Mouse (Mus musculus): ENCODE data around the gene Wdr61.
"Not testable (repeated sequence)": the region's sequence is repeated elsewhere in the genome, so short reads cannot be mapped to it uniquely, and the experiment has no call there.

Wdr61 gene

DNA sequence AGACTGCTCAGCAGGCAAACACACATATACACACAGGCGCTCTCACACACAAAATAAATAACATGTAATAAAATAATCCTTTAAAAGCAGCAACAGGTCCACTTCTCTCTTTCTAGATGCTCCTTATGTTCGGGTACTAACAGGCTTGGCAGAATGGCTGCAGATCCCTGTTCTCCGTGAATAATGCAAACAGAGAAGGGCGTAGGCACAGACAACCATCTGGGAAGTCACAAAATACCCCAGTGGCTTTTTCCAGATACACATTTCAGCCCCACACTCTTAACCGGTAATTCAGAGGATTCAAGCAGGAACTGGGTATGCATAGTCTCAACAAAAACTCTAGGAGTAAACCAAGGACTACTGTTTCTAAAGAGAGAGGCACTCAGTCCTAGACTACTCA is 8.0 kb downstream of the Wdr61 start:
- no peak for DNase-seq (ENCODE audit: low spot score in 2 of 2)

DNA sequence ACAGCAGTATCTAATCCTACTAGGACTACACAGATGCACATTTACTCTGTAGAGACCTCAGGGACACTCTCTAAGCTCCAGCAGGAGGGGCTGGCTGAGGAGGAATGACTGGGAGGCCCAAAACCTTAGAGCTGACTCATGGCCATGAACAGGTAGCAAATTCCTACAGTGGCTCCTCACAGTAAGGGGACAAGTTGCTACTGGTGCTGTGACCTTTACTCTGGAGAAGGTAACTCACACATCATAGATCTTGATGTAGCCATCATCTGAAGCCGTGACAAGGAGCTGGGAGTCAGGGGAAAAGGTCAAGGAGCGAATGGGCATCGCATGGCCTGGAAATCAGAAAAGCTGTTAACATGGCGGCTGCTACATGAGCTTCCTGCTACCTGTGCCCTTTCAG is 11.7 kb downstream of the Wdr61 start:
- DNase-seq (ENCODE audit: low spot score in 2 of 2) = no peak

GRCm38 (mm10) chr9:54722156-54722555 is 12.2 kb downstream of the Wdr61 start:
- DNase-seq (ENCODE audit: low spot score in 2 of 2) = no peak

- no peak for DNase-seq (ENCODE audit: low spot score in 2 of 2)
Measured at GRCm38 (mm10) chr9:54717527-54717926, 16.8 kb downstream of the Wdr61 start.

DNA sequence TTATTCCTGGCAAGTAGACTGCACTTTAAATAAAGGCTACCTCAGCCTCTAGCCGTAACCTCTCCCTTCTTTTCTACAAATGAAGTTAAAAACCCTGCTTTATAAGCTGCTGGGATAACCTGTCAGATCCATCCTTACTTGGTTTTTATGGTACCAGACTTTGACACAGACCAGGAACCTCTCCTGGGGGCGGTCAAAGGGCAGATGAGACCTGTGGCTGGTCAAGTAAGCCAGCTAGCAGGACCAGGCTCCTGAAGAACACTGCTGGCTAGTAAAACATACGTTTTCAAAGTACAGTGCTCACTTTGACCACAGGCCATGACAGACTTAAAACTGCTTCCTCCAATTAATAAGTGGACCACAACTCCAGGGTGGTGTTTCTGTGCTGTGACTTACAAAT is 18.5 kb downstream of the Wdr61 start:
- no peak for DNase-seq (ENCODE audit: low spot score in 2 of 2)

DNA sequence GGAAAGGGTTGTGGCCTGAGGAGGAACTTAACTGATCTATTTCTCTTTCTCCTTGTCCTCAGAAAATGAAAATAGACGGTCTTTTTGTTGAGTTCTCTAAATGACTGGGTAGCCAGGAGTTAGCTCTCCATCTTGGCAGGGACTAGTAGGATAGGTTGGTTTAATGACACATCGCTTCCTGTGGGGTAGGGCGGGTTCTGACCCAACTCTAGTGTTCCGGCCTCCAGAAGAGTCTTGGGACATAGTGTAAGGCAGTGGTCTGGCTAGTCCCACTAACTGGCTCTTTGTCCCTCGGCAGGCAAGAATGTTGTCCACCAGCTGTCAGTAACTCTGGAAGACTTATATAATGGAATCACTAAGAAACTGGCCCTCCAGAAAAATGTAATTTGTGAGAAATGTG is 26.2 kb downstream of the Wdr61 start:
- no peak for DNase-seq (ENCODE audit: low spot score in 2 of 2)

DNA sequence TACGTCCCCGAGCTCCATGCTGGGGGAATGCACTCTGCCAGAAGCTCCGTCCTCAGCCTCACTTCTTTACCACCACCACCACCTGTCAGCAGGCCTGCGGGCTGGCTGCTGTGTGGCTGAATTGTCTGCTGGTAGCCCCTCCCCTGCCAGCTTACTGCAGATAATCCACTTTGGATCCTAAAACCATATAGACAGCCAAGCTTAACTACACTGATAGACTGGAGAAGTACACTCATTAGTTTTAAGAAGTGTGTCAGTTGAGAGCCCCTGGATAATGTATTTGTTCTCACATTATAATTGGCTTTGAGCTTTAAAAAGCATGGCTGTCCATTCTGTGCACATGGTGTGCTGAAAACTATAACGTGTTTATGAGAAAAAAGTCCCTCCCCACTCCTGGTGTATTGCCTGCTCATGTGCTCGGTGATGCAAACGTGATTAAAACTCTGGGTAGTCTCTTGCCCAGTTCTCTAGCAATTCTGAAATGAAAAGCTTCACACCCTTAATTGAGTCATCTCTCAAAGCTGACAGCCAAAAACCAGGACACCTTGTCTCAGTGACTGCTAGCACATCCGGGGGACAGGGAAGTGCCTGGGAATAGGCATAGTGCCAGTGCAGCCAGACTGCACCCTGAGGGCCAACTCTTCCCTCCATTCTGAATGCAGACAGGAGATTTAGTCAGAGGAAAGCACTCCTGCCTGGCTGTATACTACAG is 26.9 kb downstream of the Wdr61 start:
- no peak for DNase-seq (ENCODE audit: low spot score in 2 of 2)

- no peak for DNase-seq (ENCODE audit: low spot score in 2 of 2)
Measured at GRCm38 (mm10) chr9:54705561-54705960, 28.8 kb downstream of the Wdr61 start.

DNA sequence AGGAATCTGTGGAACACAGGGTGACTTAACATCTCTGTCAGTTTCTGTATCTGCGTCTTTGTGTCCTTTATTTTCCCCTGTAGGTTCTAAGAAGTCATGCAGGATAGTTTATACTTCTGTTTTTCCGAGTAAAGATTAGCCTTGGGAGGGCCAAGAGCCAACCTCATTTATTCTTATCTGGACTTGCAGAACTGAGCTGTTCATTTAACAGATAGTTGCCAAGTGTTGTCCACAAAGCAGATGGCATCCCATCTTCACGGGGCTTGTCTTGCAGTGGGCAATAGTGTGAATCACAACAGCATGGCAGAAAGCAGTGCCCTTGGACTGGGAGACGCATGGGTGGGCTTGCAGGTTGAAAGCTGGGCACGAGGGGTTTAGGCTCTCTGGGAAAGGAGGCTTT is 30.0 kb downstream of the Wdr61 start:
- no peak for DNase-seq (ENCODE audit: low spot score in 2 of 2)

DNA sequence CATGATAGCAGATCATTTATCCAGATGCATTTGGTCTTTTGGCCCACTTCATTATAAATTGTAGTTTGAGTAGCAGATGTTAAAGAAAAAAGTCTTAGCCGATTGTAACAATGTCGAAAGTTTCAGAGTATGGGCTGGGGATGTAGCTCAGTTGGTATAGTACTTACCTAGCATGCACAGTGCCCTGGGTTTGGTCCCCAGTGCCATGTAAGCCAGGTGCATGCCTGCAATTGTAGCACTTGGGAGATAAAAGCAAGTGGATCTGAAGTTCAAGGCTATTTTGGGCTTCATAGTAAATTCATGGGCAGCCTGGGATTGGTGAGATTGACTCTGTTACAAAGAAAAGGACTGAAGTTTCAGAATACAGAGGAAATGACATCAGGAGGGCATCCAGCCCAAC is 31.7 kb downstream of the Wdr61 start:
- DNase-seq (ENCODE audit: low spot score in 2 of 2) = no peak

- no peak for DNase-seq (ENCODE audit: low spot score in 2 of 2)
Measured at GRCm38 (mm10) chr9:54700746-54701145, 33.6 kb downstream of the Wdr61 start.

GRCm38 (mm10) chr9:54700174-54700475 is 34.2 kb downstream of the Wdr61 start:
- no peak for DNase-seq (ENCODE audit: low spot score in 2 of 2)

DNA sequence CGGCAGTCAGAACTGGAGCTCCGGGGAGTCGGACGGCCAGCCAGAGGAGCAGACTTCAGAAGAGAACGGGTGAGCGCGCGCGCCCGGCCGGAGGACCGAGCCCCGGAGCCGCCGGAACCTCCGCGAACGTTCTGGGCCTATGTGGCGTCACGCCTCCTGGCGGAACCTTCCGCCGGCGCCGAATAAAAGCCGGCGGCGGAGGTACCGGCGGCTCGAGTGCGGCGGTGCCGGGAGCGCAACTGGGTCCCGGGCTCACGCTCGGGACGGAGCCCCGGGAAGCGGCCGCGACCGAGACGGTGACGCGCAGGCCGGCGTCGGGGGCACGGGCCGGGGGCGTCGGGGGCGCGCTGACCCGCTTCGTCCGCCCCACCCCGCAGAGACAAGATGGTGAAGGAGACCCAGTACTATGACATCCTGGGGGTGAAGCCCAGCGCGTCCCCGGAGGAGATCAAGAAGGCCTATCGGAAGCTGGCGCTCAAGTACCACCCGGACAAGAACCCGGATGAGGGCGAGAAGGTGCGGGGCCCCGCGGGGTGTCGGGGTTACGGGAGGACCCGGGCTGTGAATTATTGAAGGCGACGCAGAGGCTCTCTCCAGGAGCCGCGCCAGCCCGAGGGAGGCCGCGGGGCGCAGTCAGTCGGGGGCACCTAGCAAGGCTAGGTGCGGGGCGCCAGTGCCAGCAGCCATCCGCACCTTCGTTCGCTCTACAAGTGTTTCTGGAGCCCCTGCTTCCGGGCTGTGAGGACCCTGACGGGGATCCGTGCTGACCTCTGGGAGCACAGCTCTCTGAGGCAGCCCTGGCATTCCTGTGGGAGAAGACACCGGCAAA is 34.8 kb downstream of the Wdr61 start:
- peak; percentile 17 to 37 for DNase-seq (ENCODE audit: low spot score in 2 of 2)

- DNase-seq (ENCODE audit: low spot score in 2 of 2) = no peak
Measured at GRCm38 (mm10) chr9:54699087-54699344, 35.3 kb downstream of the Wdr61 start.

DNA sequence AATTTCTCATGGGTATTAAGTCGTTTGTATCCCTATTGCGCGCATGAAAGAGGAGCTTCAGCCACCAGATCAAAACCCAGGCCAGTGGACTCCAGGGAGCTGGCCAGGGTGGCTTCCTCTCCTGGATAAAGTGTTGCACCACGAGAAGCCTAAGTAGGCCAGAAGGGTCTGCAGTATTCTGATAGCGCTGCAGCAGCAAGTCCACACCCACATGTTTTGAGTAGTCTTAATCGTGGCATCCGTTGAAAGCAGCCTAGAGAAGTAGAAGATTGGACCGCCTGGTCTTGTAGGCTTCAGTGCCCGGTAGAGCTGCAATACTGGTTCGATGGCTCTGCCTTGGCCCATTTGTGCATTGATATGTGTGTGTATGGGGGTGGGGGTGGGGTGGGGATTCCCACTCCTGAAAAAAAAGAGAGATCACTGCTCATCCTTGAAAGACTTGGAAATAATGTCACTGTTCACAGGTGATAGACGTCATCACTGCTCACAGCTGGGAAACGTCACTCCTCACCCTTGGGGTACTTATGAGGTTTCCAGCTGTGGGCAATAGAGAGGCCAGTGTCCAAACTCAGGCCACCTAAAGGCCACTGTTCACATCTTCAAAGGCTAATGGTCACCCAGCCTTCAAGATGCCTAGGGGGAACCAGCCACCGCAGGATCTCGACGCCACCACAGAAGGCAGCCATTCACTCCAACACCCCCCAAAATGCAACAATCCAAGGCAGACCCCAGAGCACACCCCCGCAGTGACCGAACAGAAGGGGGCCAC is 35.8 kb downstream of the Wdr61 start, which contains the start of gene Dnaja4:
Dnaja4 (plus strand) TSS at position 556 of the 769 bp plus-strand sequence.
- no peak for DNase-seq (ENCODE audit: low spot score in 2 of 2)

- DNase-seq (ENCODE audit: low spot score in 2 of 2) = peak; percentile 18 to 44
Measured at GRCm38 (mm10) chr9:54691241-54691805, 43.0 kb downstream of the Wdr61 start.

GRCm38 (mm10) chr9:54690697-54691096 is 43.6 kb downstream of the Wdr61 start:
- not testable (repeated sequence) for DNase-seq (ENCODE audit: low spot score in 2 of 2)

- no peak for DNase-seq (ENCODE audit: low spot score in 2 of 2)
Measured at GRCm38 (mm10) chr9:54689446-54689845, 44.9 kb downstream of the Wdr61 start.

DNA sequence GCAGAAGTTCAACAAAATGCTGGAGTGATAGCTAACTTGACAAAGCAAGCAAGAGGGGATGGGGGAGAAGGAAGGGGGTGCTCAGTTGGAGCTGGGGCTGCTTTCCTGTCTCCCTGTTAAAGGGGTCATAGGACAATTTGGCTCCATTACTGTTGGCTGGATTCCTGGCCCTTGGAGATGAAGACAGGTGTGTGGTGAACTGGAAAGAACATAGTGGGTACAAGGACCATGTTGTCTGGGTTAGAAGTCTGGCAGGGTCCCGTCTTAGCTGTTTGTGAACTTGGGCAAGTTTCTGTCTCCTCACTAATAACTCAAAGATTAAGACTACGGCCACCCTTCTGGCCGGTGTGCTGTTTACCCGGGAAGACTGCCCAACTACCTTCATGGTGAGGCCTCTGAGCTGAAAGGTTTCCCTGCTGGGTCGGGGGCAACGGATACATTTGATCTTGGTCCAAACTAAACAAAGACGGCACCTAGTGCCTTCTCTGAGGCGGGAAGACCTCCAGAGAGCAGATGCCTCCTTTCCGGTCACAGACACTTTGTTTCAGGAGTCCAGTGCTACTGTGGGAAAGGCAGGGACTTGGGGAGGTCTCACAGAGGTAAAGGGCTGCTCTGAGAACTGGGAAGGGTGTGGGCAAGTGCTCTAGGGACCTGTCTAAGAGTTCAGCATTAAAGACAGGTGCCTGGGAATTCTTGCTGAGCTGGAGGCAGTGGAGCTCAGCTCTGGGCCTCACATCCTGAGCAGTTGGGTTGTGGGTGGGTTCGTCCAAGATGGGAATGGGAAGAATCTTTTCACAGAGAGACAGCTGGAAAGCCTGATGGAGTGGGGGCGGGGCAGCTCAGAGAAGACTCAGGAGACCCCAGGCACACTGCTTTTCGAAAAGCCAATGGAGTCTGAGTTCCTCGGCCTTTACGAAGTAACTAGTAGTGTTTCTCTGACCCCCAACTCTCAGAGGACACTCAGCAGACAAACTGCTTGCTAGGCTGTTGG is 46.8 kb downstream of the Wdr61 start:
- DNase-seq (ENCODE audit: low spot score in 2 of 2) = no peak

DNA sequence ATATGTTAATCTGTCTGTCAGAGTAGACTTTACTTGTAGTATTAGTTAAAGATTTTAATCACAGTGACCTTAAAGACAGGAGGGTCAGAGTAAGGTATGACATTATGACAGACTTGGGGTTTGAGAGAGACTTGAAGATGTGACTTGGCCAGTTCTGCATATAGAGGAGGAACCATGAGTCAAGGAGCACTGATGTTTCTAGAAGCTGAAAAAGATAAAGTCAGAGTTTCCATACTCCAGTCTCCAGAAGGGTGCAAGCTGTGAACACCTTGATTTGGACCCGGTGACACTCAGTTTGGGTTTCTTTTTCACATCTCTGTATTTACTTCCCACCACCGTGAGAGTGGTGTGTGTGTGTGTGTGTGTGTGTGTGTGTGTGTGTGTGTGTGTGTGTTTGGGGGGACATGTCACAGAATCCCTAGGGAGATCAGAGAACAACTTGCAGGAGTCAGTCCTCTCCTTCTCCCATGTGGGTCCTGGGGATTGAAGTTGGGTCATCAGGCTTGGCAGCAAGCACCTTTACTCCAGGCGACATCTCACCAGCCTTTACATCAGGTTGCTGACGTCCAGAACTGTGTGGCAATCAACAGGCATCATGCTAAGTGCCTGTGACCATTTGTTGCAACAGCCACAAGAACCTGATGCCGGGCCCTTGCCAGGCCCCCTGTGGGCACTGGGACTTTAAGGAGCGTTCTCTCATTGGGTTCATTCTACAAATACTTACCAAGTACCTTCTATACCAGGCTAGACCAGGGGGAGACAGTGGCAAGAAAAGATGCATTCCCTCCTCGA is 50.3 kb downstream of the Wdr61 start:
- no peak for DNase-seq (ENCODE audit: low spot score in 2 of 2)
